Mouse (Mus musculus) adrenal gland, adult (tissue): ENCODE measurements around the gene Ubc.
A peak's percentile ranks its signal among the peaks of the same experiment; 100 is the strongest.

Source experiments
- DNase-seq, 2 experiments: peaks; one replicate each; pipeline ENCODE4 v3.0.0; 2022 to 2023; ENCODE audit warnings: low spot score in 1 of 2; ENCODE audit not compliant: inconsistent age in 2 of 2

Gene Ubc

GRCm38 (mm10) chr5:125404903-125405545, 15.0 kb upstream of the Ubc start:
- DNase-seq = peak in 1 of 2 experiments; percentile 78

- DNase-seq = no peak
Observed at GRCm38 (mm10) chr5:125404536-125404902, 14.5 kb upstream of the Ubc start.

DNA sequence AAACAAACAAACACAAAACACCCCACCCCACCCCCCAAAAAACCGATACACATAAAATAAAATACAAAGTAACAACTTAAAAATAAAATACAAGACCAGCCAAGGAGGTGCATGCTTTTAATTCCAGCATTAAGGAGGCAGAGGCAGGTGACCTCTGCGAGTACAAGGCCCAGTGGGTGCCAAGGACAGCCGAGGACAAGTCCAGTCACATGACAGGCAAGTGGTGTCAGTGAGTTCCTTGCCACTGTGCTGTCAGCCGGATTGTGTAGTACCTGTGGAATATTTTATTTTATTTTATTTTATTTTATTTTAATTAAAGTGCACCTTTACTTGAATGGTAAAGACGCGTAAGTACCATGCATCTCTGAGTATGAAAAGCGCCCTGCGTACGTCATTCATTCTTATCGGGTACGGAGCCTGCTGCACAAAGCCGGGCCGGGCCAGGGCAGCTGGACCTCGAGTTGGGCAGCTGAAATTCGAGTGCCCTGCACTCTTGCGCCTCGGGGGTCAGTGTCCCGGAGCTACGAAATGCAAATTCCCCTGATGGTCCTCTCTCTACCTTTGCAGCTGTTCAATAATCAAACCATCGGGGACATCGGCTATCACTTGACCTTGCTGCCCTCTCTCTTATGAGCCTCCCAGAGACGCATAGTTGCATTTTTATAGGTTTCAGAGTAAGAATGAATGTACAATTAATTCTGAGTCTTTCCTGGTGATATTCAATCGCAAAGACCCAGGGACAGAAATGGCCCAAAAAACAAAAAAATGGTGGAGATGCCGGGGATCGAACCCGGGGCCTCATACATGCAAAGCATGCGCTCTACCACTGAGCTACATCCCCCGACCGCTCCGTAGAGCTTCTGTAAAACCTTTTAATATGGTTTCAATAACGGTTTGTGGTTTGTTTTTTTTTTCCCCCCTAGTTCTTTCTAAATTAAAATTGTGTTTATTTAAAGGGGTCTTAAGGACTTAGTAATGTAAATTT, 13.8 kb upstream of the Ubc start:
- peak; percentile 74 to 95 for DNase-seq

DNA sequence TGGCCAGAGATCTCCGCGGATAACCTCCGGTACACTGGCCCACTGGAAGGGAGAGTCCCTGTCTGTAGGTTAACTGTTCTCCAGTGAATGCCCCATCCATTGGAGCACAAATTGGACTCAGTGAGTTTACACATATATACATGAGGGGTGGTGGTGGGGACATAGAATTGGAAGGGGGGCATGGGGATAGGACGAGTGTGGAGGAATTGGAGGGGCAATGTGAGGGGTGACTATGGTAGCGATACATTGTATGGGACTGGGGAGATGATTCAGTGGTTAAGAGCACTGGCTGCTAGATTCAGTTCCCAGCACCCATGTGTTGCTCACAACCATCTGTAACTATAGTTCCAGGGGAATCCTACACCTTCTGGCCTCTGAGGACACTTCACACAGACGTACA, 13.0 kb upstream of the Ubc start:
- DNase-seq = no peak

DNA sequence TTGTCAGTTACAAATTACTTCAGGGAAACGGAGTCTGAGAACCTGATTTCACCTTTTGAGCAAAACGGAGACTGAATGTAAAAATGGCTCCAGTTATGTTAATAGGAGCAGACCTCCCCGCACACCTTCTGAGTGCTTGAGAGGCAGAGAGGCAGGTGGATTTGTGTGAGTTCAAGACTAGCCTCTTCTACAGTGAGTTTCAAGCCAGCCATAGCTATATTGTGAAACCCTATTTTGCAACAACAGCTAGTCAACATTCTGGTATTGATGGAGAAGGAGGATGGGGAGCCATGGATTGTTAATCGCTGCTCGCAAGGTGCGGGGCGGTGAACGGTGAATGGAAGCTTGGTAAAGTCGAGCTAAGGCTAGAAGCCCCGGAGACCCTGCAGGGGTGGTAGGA, 12.5 kb upstream of the Ubc start:
- no peak for DNase-seq

- DNase-seq = peak in 1 of 2 experiments; percentile 54
Observed at GRCm38 (mm10) chr5:125400903-125401302, 10.9 kb upstream of the Ubc start.

DNA sequence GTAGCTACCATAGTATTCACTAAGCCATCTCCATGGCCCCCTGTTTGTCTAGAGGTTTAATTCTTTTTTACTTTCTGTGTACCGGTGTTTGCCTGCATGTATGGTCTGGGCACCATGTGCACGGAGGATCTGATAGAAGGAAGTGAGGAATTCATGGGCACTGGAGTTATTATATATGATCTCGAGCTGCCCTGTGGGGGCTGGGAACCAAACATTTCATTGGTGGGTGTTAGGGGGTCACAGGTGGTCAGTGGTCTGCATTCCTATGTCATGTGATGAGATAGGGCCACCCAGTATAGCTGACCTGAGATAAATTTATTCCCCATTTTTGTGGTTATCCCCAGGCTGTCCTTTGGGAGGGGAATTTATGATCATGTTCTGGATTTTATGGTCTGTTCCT, 5.0 kb upstream of the Ubc start:
- no peak for DNase-seq

GRCm38 (mm10) chr5:125393622-125394603, 3.9 kb upstream of the Ubc start:
- peak; percentile 85 to 92 for DNase-seq

- peak; percentile 98 to 99 for DNase-seq
Observed at GRCm38 (mm10) chr5:125392977-125393621, 3.1 kb upstream of the Ubc start.

DNA sequence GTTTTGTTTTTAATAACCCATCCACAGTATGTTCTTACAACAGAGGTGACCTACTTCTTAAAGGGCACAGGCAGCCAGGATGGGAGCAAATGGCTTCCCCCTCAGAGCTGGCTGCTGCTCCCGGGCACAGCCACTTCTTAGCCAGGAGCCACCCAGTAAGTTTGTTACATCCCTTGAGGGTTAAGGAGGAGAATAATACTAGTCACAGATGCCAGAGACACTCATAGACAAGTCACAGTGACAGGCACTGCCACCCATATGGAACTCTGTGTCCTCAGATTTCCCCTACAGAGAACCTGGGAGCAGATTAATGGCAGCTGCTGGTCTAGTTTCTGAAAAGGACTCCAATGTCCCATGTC, 2.6 kb upstream of the Ubc start:
- DNase-seq = no peak

DNA sequence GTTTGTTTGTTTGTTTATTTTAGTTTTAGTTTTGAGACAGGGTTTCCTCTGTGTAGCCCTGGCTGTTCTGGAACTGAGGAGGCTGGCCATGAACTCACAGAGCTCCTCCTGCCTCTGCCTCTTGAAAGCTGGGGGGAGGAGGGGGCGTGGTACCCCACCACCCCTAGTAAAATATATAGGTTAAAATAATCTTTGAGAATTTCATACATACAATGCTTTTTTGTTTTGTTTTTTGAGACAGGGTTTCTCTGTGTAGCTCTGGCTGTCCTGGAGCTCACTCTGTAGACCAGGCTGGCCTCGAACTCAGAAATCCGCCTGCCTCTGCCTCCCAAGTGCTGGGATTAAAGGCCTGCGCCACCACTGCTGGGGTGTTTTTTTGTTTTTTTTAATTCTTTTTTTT, 2.2 kb upstream of the Ubc start:
- DNase-seq = peak in 1 of 2 experiments; percentile 63

- peak; percentile 89 to 96 for DNase-seq
Observed at GRCm38 (mm10) chr5:125391609-125392008, 1.6 kb upstream of the Ubc start.

GRCm38 (mm10) chr5:125390906-125391477, 990 bp upstream of the Ubc start:
- no peak for DNase-seq

- peak; percentile 91 to 95 for DNase-seq
Observed at GRCm38 (mm10) chr5:125389131-125389578, 847 bp downstream of the Ubc start, which contains the start of gene Gm10382. TSS of gene Gm10382 (plus strand) at chr5:125389322.

DNA sequence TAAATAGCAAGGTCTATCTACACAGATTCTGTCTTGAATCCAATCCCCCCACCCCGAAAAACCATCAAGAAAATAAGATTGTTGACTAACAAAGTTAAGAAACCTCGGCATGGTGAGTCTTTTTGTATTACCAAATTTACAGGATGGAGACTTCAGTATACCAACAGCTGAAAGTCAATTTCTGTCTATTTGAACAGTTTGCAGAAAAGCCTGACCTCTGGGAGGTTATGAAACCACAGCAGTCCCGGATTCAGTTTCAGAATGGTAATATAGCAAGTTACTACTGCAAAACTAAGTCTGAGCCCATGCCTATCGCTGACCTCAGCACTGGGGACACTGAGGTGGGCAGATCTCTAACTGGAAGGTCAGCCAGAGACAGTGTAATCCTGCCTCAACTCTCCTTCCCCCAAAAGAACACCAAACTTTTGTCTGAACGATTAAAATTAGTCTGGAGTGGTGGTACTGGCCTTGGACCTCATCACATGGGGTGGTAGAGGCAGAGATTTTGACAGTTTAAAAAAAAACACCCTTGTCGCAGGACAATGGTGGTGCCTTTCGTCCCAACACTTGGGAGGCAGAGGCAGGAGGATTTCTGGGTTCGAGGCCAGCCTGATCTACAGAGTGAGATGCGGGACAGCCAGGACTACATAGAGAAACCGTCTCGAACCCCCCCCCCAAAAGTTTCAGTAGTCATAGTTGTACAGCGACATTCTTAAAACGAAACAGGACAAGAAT, 1.5 kb downstream of the Ubc start:
- DNase-seq = peak in 1 of 2 experiments; percentile 78

DNA sequence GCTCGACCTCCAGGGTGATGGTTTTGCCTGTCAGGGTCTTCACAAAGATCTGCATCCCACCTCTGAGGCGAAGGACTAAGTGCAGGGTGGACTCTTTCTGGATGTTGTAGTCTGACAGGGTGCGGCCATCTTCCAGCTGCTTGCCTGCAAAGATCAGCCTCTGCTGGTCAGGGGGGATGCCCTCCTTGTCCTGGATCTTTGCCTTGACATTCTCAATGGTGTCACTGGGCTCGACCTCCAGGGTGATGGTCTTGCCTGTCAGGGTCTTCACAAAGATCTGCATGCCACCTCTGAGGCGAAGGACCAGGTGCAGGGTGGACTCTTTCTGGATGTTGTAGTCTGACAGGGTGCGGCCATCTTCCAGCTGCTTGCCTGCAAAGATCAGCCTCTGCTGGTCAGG, 2.7 kb downstream of the Ubc start:
- DNase-seq = peak in 1 of 2 experiments; percentile 69

DNA sequence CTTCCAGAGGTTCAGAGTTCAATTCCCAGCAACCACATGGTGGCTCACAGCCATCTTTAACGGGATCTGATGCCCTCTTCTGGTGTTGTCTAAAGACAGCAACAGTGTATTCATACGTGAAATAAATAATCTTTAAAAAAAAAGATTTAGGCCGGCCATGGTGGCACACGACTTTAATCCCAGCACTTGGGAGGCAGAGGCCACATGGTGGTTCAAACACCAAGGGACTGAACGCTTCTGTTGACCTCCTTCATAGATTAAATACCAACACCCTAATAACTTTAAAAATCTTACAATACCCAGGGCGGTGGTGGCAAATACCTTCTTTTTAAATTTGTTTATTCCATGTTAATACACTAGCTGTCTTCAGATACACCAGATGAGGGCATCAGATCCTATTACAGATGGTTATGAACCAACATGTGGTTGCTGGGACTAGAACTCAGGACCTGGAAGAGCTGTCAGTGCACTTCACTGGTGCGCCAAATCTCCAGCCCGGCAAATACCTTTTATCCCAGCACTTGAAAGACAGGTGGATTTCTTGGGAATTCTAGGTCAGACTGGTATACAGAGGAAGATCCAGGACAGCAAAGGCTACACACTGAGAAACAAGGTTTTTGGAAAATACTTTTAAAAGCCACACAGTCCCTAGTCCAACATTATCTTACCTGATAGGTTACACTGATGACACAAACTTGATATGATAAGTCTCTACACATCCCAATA, 4.6 kb downstream of the Ubc start:
- DNase-seq = peak in 1 of 2 experiments; percentile 70

- DNase-seq = peak in 1 of 2 experiments; percentile 69
Observed at GRCm38 (mm10) chr5:125384512-125385214, 5.3 kb downstream of the Ubc start.
